Mouse (Mus musculus): Measurements from ENCODE around the gene Rbfox2. TPM values are rescaled to one million over a fixed set of nuclear protein-coding genes. Genes with fewer than 3 reads are reported as not detected.

Gene Rbfox2
- total and polyA plus RNA-seq, 3 experiments = 0.89 TPM; not detected in 2

GRCm38 (mm10) chr15:77243876-77244560 is 62.8 kb downstream of the Rbfox2 start:
- H3K36me3 ChIP-seq (replicated peaks in 1 of 2; ENCODE audit: control insufficient read depth in 1 of 2, insufficient read depth in 1 of 2, low read length in 1 of 2) = no peaks in the 10 kb centered on the region
- dilution Hi-C loops (cut with MboI; ENCODE audit: extremely low pct_ligation_motif_present, extremely low pct_unique_long_range_greater_than_20kb, low sequenced_read_pairs) = no loop called here
- in situ Hi-C loops (cut with MboI; ENCODE audit: low pct_ligation_motif_present, low pct_unique_long_range_greater_than_20kb, low sequenced_read_pairs) = no loop called here
- peaks cover 94% of the 10 kb centered on the region for H3K27me3 ChIP-seq (replicated peaks)
- TF ChIP-seq CHD1 (IDR thresholded peaks at IDR 0.05; ENCODE audit: low read depth, low read length) = no peak
- TF ChIP-seq ELF1 (IDR thresholded peaks at IDR 0.05; ENCODE audit: low read depth, low read length) = no peak
- no peak for TF ChIP-seq UBTF (IDR thresholded peaks at IDR 0.05; ENCODE audit: low read depth, low read length)
- no peak for TF ChIP-seq POLR2AphosphoS2 (IDR thresholded peaks at IDR 0.05; ENCODE audit: low read depth, low read length)
- no peak for TF ChIP-seq ETS1 (conservative IDR thresholded peaks at IDR 0.05; ENCODE audit: low read depth, low read length)
- TF ChIP-seq HCFC1 (IDR thresholded peaks at IDR 0.05; ENCODE audit: low read depth, low read length) = no peak
- no peak for TF ChIP-seq MAZ (IDR thresholded peaks at IDR 0.05; ENCODE audit: low read depth, low read length)
- TF ChIP-seq RCOR1 (conservative IDR thresholded peaks at IDR 0.05; ENCODE audit: low read depth, low read length) = no peak
- TF ChIP-seq TCF12 (IDR thresholded peaks at IDR 0.05; ENCODE audit: low read depth, low read length) = no peak
- TF ChIP-seq KAT2A (IDR thresholded peaks at IDR 0.05; ENCODE audit: insufficient replicate concordance, low read length) = no peak
- no peak for TF ChIP-seq TBP (conservative IDR thresholded peaks at IDR 0.05; ENCODE audit: low read depth, low read length)
- TF ChIP-seq ZC3H11A (IDR thresholded peaks at IDR 0.05; ENCODE audit: low read depth, low read length) = no peak
- no peak for TF ChIP-seq MAFK (IDR thresholded peaks at IDR 0.05; ENCODE audit: insufficient replicate concordance, low read length)
- TF ChIP-seq CTCF (conservative IDR thresholded peaks at IDR 0.05 in 1 of 2, IDR thresholded peaks at IDR 0.05 in 1 of 2; ENCODE audit: low read depth in 2 of 2, low read length in 2 of 2) = no peak
- no peak for TF ChIP-seq CHD2 (IDR thresholded peaks at IDR 0.05; ENCODE audit: low read length)
- no peak for TF ChIP-seq ZKSCAN1 (IDR thresholded peaks at IDR 0.05; ENCODE audit: borderline replicate concordance, low read depth, low read length)
- H3K9me3 ChIP-seq (replicated peaks; ENCODE audit: low read length) = no peaks in the 10 kb centered on the region
- no peak overlapping the region for H3K9ac ChIP-seq (ENCODE audit: insufficient read depth, low read depth)
- no peak for DNase-seq (ENCODE audit: extremely low read depth)
- H3K27ac ChIP-seq (ENCODE audit: insufficient read depth, low read depth) = no peak overlapping the region
- no peaks in the 10 kb centered on the region for H3K79me2 ChIP-seq (replicated peaks; ENCODE audit: control insufficient read depth, extremely low read depth, insufficient read depth, poor library complexity, severe bottlenecking)
- H3K4me2 ChIP-seq (ENCODE audit: insufficient read depth, low read depth, poor library complexity, severe bottlenecking) = no peak overlapping the region
- no peak overlapping the region for H3K4me3 ChIP-seq (replicated peaks in 1 of 3; ENCODE audit: low read depth in 2 of 3, low read length in 2 of 3, poor library complexity in 1 of 3)
- no peaks in the 10 kb centered on the region for H3K4me1 ChIP-seq (ENCODE audit: control insufficient read depth in 1 of 2, insufficient read depth in 2 of 2)

GRCm38 (mm10) chr15:77240607-77241006 is 66.2 kb downstream of the Rbfox2 start:
- Histone ChIP-seq H3K9me3 (replicated peaks; ENCODE audit: low read length) (no peaks in the 10 kb centered on the region), H3K79me2 (replicated peaks; ENCODE audit: control insufficient read depth, extremely low read depth, insufficient read depth, poor library complexity, severe bottlenecking) (no peaks in the 10 kb centered on the region), H3K36me3 (replicated peaks in 1 of 2; ENCODE audit: control insufficient read depth in 1 of 2, insufficient read depth in 1 of 2, low read length in 1 of 2) (no peaks in the 10 kb centered on the region), H3K9ac (ENCODE audit: insufficient read depth, low read depth) (no peak overlapping the region), H3K4me1 (ENCODE audit: control insufficient read depth in 1 of 2, insufficient read depth in 2 of 2) (no peaks in the 10 kb centered on the region), H3K4me3 (replicated peaks in 1 of 3; ENCODE audit: low read depth in 2 of 3, low read length in 2 of 3, poor library complexity in 1 of 3) (no peak overlapping the region), H3K4me2 (ENCODE audit: insufficient read depth, low read depth, poor library complexity, severe bottlenecking) (no peak overlapping the region), H3K27ac (ENCODE audit: insufficient read depth, low read depth) (no peak overlapping the region), H3K27me3 (replicated peaks) (peaks cover 92% of the 10 kb centered on the region)
- DNase-seq (ENCODE audit: extremely low read depth) = no peak
- TF ChIP-seq POLR2A (IDR thresholded peaks at IDR 0.05; ENCODE audit: low read depth, low read length) (no peak), CTCF (conservative IDR thresholded peaks at IDR 0.05 in 1 of 2, IDR thresholded peaks at IDR 0.05 in 1 of 2; ENCODE audit: low read depth in 2 of 2, low read length in 2 of 2) (no peak), KAT2A (IDR thresholded peaks at IDR 0.05; ENCODE audit: insufficient replicate concordance, low read length) (no peak), EP300 (IDR thresholded peaks at IDR 0.05; ENCODE audit: low read length) (no peak), UBTF (IDR thresholded peaks at IDR 0.05; ENCODE audit: low read depth, low read length) (no peak), USF1 (IDR thresholded peaks at IDR 0.05; ENCODE audit: low read depth, low read length) (no peak), CHD1 (IDR thresholded peaks at IDR 0.05; ENCODE audit: low read depth, low read length) (no peak), ZC3H11A (IDR thresholded peaks at IDR 0.05; ENCODE audit: low read depth, low read length) (no peak)
- dilution Hi-C loops (cut with MboI; ENCODE audit: extremely low pct_ligation_motif_present, extremely low pct_unique_long_range_greater_than_20kb, low sequenced_read_pairs) (no loop called here), in situ Hi-C loops (cut with MboI; ENCODE audit: low pct_ligation_motif_present, low pct_unique_long_range_greater_than_20kb, low sequenced_read_pairs) (no loop called here)
